Mouse (Mus musculus) embryonic facial prominence, embryonic 12.5 days (tissue): ENCODE results near the gene Dock10. TPM values are rescaled to one million over a fixed set of nuclear protein-coding genes. Genes with fewer than 3 reads are reported as not detected.
"Not testable (repeated sequence)": the region's sequence is repeated elsewhere in the genome, so short reads cannot be mapped to it uniquely, and the experiment has no call there.

Experiments used
- ATAC-seq: fragments of 200-750 bp; cut with Nextera tagmentation; 2 replicates; pipeline ENCODE4 v1.8.0; 2017; ENCODE audit not compliant: insufficient number of reproducible peaks, insufficient read depth, low FRiP score, low TSS enrichment
- H3K27ac ChIP-seq: fragments of 300-500 bp; sonication (generic); 2 replicates; pipeline ENCODE4 v1.5.1; 2016; ENCODE audit warnings: mild to moderate bottlenecking
- H3K27me3 ChIP-seq: fragments of 300-500 bp; sonication (generic); 2 replicates; pipeline ENCODE4 v1.6.1; 2016; ENCODE audit warnings: mild to moderate bottlenecking, moderate library complexity
- H3K36me3 ChIP-seq: fragments of 300-500 bp; sonication (generic); 2 replicates; pipeline ENCODE4 v1.6.1; 2016; ENCODE audit warnings: mild to moderate bottlenecking
- H3K4me1 ChIP-seq: fragments of 300-500 bp; sonication (generic); 2 replicates; pipeline ENCODE4 v1.6.1; 2016
- H3K4me2 ChIP-seq: fragments of 300-500 bp; sonication (generic); replicated peaks from 2 replicates; pipeline ENCODE4 v1.6.1; 2016; ENCODE audit warnings: mild to moderate bottlenecking, moderate library complexity
- H3K4me3 ChIP-seq: fragments of 300-500 bp; sonication (generic); 2 replicates; pipeline ENCODE4 v1.5.1; 2016; ENCODE audit warnings: mild to moderate bottlenecking
- H3K9ac ChIP-seq: fragments of 300-500 bp; sonication (generic); 2 replicates; pipeline ENCODE4 v1.6.1; 2016; ENCODE audit warnings: mild to moderate bottlenecking, moderate library complexity
- H3K9me3 ChIP-seq: fragments of 300-500 bp; sonication (generic); 2 replicates; pipeline ENCODE4 v1.6.1; 2016; ENCODE audit warnings: mild to moderate bottlenecking, moderate library complexity
- WGBS: fragments of 180-500 bp; shearing (Covaris S2); methylation state at CpG from one replicate; pipeline ENCODE4 v1.1.7; 2016; 5-methylcytosine and 5-hydroxymethylcytosine counted together
- polyA plus RNA-seq: library from polyadenylated mRNA; unstranded; fragments of >200 nt; fragmentation: Nextera tagmentation; extraction: Ambion mirVana; gene quantifications from 2 replicates; pipeline ENCODE4 v1.2.1, GENCODE M21; 2016

Dock10 gene
- polyA plus RNA-seq, 1 experiment from 2014 or later: 6.4 TPM

- Histone ChIP-seq H3K4me2 (no peak overlapping the region), H3K4me1 (peaks cover 12% of the 10 kb centered on the region; the same call in 1 of the 2 replicates), H3K27ac (no peak overlapping the region), H3K9ac (no peak overlapping the region), H3K36me3 (no peaks in the 10 kb centered on the region), H3K27me3 (peaks cover 8% of the 10 kb centered on the region), H3K9me3 (no peaks in the 10 kb centered on the region), H3K4me3 (no peak overlapping the region)
- no peak for ATAC-seq
- 32% methylated on average over 2 of the region's 2 CpGs for WGBS
Measured at GRCm38 (mm10) chr1:80756060-80756439, 2.3 kb downstream of the Dock10 start.

- H3K27ac ChIP-seq: no peak overlapping the region
- no peak overlapping the region for H3K4me2 ChIP-seq
- H3K27me3 ChIP-seq: peaks cover 8% of the 10 kb centered on the region
- no peak overlapping the region for H3K4me3 ChIP-seq
- no peaks in the 10 kb centered on the region for H3K36me3 ChIP-seq
- no peaks in the 10 kb centered on the region for H3K9me3 ChIP-seq
- H3K9ac ChIP-seq: no peak overlapping the region
- ATAC-seq: no peak
- H3K4me1 ChIP-seq: peaks cover 12% of the 10 kb centered on the region; the same call in 1 of the 2 replicates
- 87% methylated on average over 7 of the region's 7 CpGs for WGBS
Measured at GRCm38 (mm10) chr1:80755296-80756059, 2.8 kb downstream of the Dock10 start.

GRCm38 (mm10) chr1:80749122-80749521 is 9.2 kb downstream of the Dock10 start:
- not testable (repeated sequence) for ATAC-seq, H3K4me3 ChIP-seq, H3K36me3 ChIP-seq, H3K4me2 ChIP-seq, H3K27me3 ChIP-seq, H3K27ac ChIP-seq, H3K4me1 ChIP-seq, H3K9me3 ChIP-seq, H3K9ac ChIP-seq
- WGBS: 84% methylated on average over 2 of the region's 2 CpGs

- Histone ChIP-seq H3K27ac (no peak overlapping the region), H3K4me3 (no peak overlapping the region), H3K27me3 (no peaks in the 10 kb centered on the region), H3K4me2 (no peak overlapping the region), H3K9me3 (no peaks in the 10 kb centered on the region), H3K36me3 (no peaks in the 10 kb centered on the region), H3K9ac (no peak overlapping the region), H3K4me1 (no peaks in the 10 kb centered on the region)
- 62% methylated on average over 2 of the region's 2 CpGs for WGBS
- no peak for ATAC-seq
Measured at GRCm38 (mm10) chr1:80746691-80747463, 11.4 kb downstream of the Dock10 start.

GRCm38 (mm10) chr1:80746195-80746594 is 12.1 kb downstream of the Dock10 start:
- no peak overlapping the region for H3K9ac ChIP-seq
- no peaks in the 10 kb centered on the region for H3K27me3 ChIP-seq
- no peak for ATAC-seq
- H3K27ac ChIP-seq: no peak overlapping the region
- no peaks in the 10 kb centered on the region for H3K9me3 ChIP-seq
- no peaks in the 10 kb centered on the region for H3K4me1 ChIP-seq
- H3K4me3 ChIP-seq: no peak overlapping the region
- no peaks in the 10 kb centered on the region for H3K36me3 ChIP-seq
- 86% methylated on average over 6 of the region's 6 CpGs for WGBS
- no peak overlapping the region for H3K4me2 ChIP-seq

GRCm38 (mm10) chr1:80739472-80739871 is 18.9 kb downstream of the Dock10 start:
- WGBS: 40% methylated on average over 1 of the region's 1 CpGs
- Histone ChIP-seq H3K27ac (no peak overlapping the region), H3K4me3 (no peak overlapping the region), H3K4me2 (no peak overlapping the region), H3K9me3 (no peaks in the 10 kb centered on the region), H3K27me3 (no peaks in the 10 kb centered on the region), H3K9ac (no peak overlapping the region), H3K4me1 (no peaks in the 10 kb centered on the region), H3K36me3 (no peaks in the 10 kb centered on the region)
- ATAC-seq: no peak

GRCm38 (mm10) chr1:80737812-80738391 is 20.4 kb downstream of the Dock10 start:
- WGBS: 71% methylated on average over 5 of the region's 5 CpGs
- no peak for ATAC-seq
- Histone ChIP-seq H3K36me3 (no peaks in the 10 kb centered on the region), H3K4me3 (no peak overlapping the region), H3K4me2 (no peak overlapping the region), H3K9ac (no peak overlapping the region), H3K4me1 (no peaks in the 10 kb centered on the region), H3K27me3 (no peaks in the 10 kb centered on the region), H3K27ac (no peak overlapping the region), H3K9me3 (no peaks in the 10 kb centered on the region)

GRCm38 (mm10) chr1:80730582-80730981 is 27.7 kb downstream of the Dock10 start:
- Histone ChIP-seq H3K4me1 (peaks cover 7% of the 10 kb centered on the region; the same call in 1 of the 2 replicates), H3K9me3 (no peaks in the 10 kb centered on the region), H3K4me3 (no peak overlapping the region), H3K36me3 (no peaks in the 10 kb centered on the region), H3K4me2 (no peak overlapping the region), H3K27ac (peak overlapping the region; percentile 57; the same call in 1 of the 2 replicates), H3K9ac (no peak overlapping the region), H3K27me3 (no peaks in the 10 kb centered on the region)
- ATAC-seq: no peak
- WGBS: 53% methylated on average over 5 of the region's 5 CpGs

GRCm38 (mm10) chr1:80730174-80730573 is 28.2 kb downstream of the Dock10 start:
- Histone ChIP-seq H3K27me3 (no peaks in the 10 kb centered on the region), H3K4me1 (peaks cover 7% of the 10 kb centered on the region; the same call in 1 of the 2 replicates), H3K9me3 (no peaks in the 10 kb centered on the region), H3K4me2 (no peak overlapping the region), H3K9ac (no peak overlapping the region), H3K36me3 (no peaks in the 10 kb centered on the region), H3K27ac (no peak overlapping the region), H3K4me3 (no peak overlapping the region)
- 84% methylated on average over 4 of the region's 4 CpGs for WGBS
- no peak for ATAC-seq

GRCm38 (mm10) chr1:80728183-80728582 is 30.1 kb downstream of the Dock10 start:
- H3K4me3 ChIP-seq: no peak overlapping the region
- no peak overlapping the region for H3K27ac ChIP-seq
- no peak overlapping the region for H3K4me2 ChIP-seq
- no peak for ATAC-seq
- H3K27me3 ChIP-seq: no peaks in the 10 kb centered on the region
- 62% methylated on average over 1 of the region's 1 CpGs for WGBS
- no peaks in the 10 kb centered on the region for H3K9me3 ChIP-seq
- no peak overlapping the region for H3K9ac ChIP-seq
- peaks cover 7% of the 10 kb centered on the region; the same call in 1 of the 2 replicates for H3K4me1 ChIP-seq
- H3K36me3 ChIP-seq: no peaks in the 10 kb centered on the region

- Histone ChIP-seq H3K27me3 (no peaks in the 10 kb centered on the region), H3K27ac (no peak overlapping the region), H3K9ac (no peak overlapping the region), H3K36me3 (no peaks in the 10 kb centered on the region), H3K4me3 (no peak overlapping the region), H3K9me3 (no peaks in the 10 kb centered on the region), H3K4me2 (no peak overlapping the region), H3K4me1 (peaks cover 7% of the 10 kb centered on the region; the same call in 1 of the 2 replicates)
- no peak for ATAC-seq
- 82% methylated on average over 4 of the region's 4 CpGs for WGBS
Measured at GRCm38 (mm10) chr1:80727403-80727802, 30.9 kb downstream of the Dock10 start.
